Mouse (Mus musculus) forebrain, embryonic 14.5 days (tissue): ENCODE data around the gene Alkbh7. TPM values are rescaled to one million over a fixed set of nuclear protein-coding genes. Genes with fewer than 3 reads are reported as not detected.

Experiments
- ATAC-seq: fragments of 200-750 bp; cut with Nextera tagmentation; 2 replicates; pipeline ENCODE4 v1.8.0; 2017; ENCODE audit warnings: mild to moderate bottlenecking, moderate library complexity
- DNase-seq: peaks from one replicate; pipeline ENCODE4 v3.0.0-alpha.2; 2015; ENCODE audit warnings: low spot score
- H3K27ac ChIP-seq: fragments of 300-500 bp; sonication (generic); 2 replicates; pipeline ENCODE4 v1.5.1; 2014; ENCODE audit warnings: low read depth, mild to moderate bottlenecking, control low read depth, low read length, moderate library complexity
- H3K27me3 ChIP-seq: fragments of 300-500 bp; sonication (generic); replicated peaks from 2 replicates; pipeline ENCODE4 v1.6.1; 2014; ENCODE audit warnings: low read length, control low read depth, mixed read lengths; ENCODE audit not compliant: control insufficient read depth, insufficient read depth
- H3K36me3 ChIP-seq: fragments of 300-500 bp; sonication (generic); 2 replicates; pipeline ENCODE4 v1.6.1; 2014; ENCODE audit warnings: low read length, control low read depth; ENCODE audit not compliant: control insufficient read depth, insufficient read depth
- H3K4me1 ChIP-seq: fragments of 300-500 bp; sonication (generic); 2 replicates; pipeline ENCODE4 v1.6.1; 2014; ENCODE audit warnings: antibody characterized with exemption, low read length, control low read depth; ENCODE audit not compliant: control insufficient read depth, insufficient read depth
- H3K4me2 ChIP-seq: fragments of 300-500 bp; sonication (generic); 2 replicates; pipeline ENCODE4 v1.6.1; 2014; ENCODE audit warnings: mild to moderate bottlenecking, control low read depth, low read length
- H3K4me3 ChIP-seq: fragments of 300-500 bp; sonication (generic); 2 replicates; pipeline ENCODE4 v1.5.1; 2014; ENCODE audit warnings: low read depth, low read length, control low read depth
- H3K9ac ChIP-seq: fragments of 300-500 bp; sonication (generic); 2 replicates; pipeline ENCODE4 v1.6.1; 2014; ENCODE audit warnings: mild to moderate bottlenecking, low read length, control low read depth, moderate library complexity
- H3K9me3 ChIP-seq: fragments of 300-500 bp; sonication (generic); replicated peaks from 2 replicates; pipeline ENCODE4 v1.6.1; 2016; ENCODE audit warnings: low read length, control low read depth, mixed read lengths; ENCODE audit not compliant: control insufficient read depth
- WGBS: fragments of 180-500 bp; shearing (Covaris S2); extraction: QIAGEN DNeasy Blood & Tissue Kit; methylation state at CpG from one replicate; pipeline ENCODE4 v1.1.7; 2014; 5-methylcytosine and 5-hydroxymethylcytosine counted together
- polyA plus RNA-seq: library from polyadenylated mRNA; unstranded; fragments of >200 nt; fragmentation: Nextera tagmentation; extraction: Ambion mirVana; gene quantifications from 2 replicates; pipeline ENCODE4 v1.2.1, GENCODE M21; 2014

Gene Alkbh7
- polyA plus RNA-seq, 1 experiment from 2014 or later = 44.8 TPM

- no peaks in the 10 kb centered on the region for H3K9me3 ChIP-seq
Measured at GRCm38 (mm10) chr17:56982013-56982412, 15.1 kb upstream of the Alkbh7 start, which contains the start of gene Acer1. Gene Acer1, minus strand, starts transcription at chr17:56982126.

GRCm38 (mm10) chr17:56984886-56985285, 12.3 kb upstream of the Alkbh7 start:
- Histone ChIP-seq H3K9me3 (no peaks in the 10 kb centered on the region), H3K27ac (no peak overlapping the region), H3K4me1 (no peaks in the 10 kb centered on the region), H3K4me3 (no peak overlapping the region), H3K27me3 (no peaks in the 10 kb centered on the region), H3K9ac (no peak overlapping the region), H3K36me3 (no peaks in the 10 kb centered on the region), H3K4me2 (no peak overlapping the region)
- DNase-seq (no peak), ATAC-seq (no peak)
- 86% methylated on average over 9 of the region's 9 CpGs for WGBS

More at GRCm38 (mm10) chr17:56982013-56982412, 15.1 kb upstream of the Alkbh7 start, which contains the start of gene Acer1:
- H3K4me1 ChIP-seq = no peaks in the 10 kb centered on the region
- H3K4me2 ChIP-seq = no peak within 1 kb of the TSS
- no peaks in the 10 kb centered on the region for H3K27me3 ChIP-seq
- DNase-seq (no peak), ATAC-seq (no peak)
- no peak within 1 kb of the TSS for H3K27ac ChIP-seq
- H3K9ac ChIP-seq = no peak within 1 kb of the TSS
- H3K4me3 ChIP-seq = no peak within 1 kb of the TSS
- WGBS = 76% methylated on average over 5 of the region's 5 CpGs
- no peaks in the 10 kb centered on the region for H3K36me3 ChIP-seq

GRCm38 (mm10) chr17:56985656-56986055, 11.5 kb upstream of the Alkbh7 start:
- H3K4me2 ChIP-seq = no peak overlapping the region

GRCm38 (mm10) chr17:56986105-56986805, 10.9 kb upstream of the Alkbh7 start:
- no peaks in the 10 kb centered on the region for H3K27me3 ChIP-seq
- DNase-seq (no peak), ATAC-seq (no peak)
- H3K4me3 ChIP-seq = no peak overlapping the region
- no peak overlapping the region for H3K4me2 ChIP-seq
- H3K9ac ChIP-seq = no peak overlapping the region
- H3K27ac ChIP-seq = no peak overlapping the region
- H3K9me3 ChIP-seq = no peaks in the 10 kb centered on the region
- H3K4me1 ChIP-seq = peaks cover 6% of the 10 kb centered on the region
- 88% methylated on average over 3 of the region's 3 CpGs for WGBS
- no peaks in the 10 kb centered on the region for H3K36me3 ChIP-seq

More at GRCm38 (mm10) chr17:56985656-56986055, 11.5 kb upstream of the Alkbh7 start:
- DNase-seq (no peak), ATAC-seq (no peak)
- no peak overlapping the region for H3K27ac ChIP-seq
- H3K4me1 ChIP-seq = peaks cover under 1% of the 10 kb centered on the region
- no peaks in the 10 kb centered on the region for H3K27me3 ChIP-seq
- H3K36me3 ChIP-seq = no peaks in the 10 kb centered on the region
- no peak overlapping the region for H3K9ac ChIP-seq
- H3K4me3 ChIP-seq = no peak overlapping the region
- H3K9me3 ChIP-seq = no peaks in the 10 kb centered on the region
- WGBS = 89% methylated on average over 3 of the region's 3 CpGs

- Histone ChIP-seq H3K27me3 (no peaks in the 10 kb centered on the region), H3K9me3 (no peaks in the 10 kb centered on the region)
Measured at GRCm38 (mm10) chr17:56988441-56988840, 8.7 kb upstream of the Alkbh7 start.

GRCm38 (mm10) chr17:56988921-56989430, 8.2 kb upstream of the Alkbh7 start:
- Histone ChIP-seq H3K27me3 (no peaks in the 10 kb centered on the region), H3K36me3 (peaks cover 23% of the 10 kb centered on the region), H3K27ac (peak overlapping the region; percentile 70; the same call in 1 of the 2 replicates), H3K4me3 (peak overlapping the region; percentile 82), H3K9me3 (no peaks in the 10 kb centered on the region), H3K4me2 (peak overlapping the region; percentile 71), H3K4me1 (peaks cover 7% of the 10 kb centered on the region), H3K9ac (peak overlapping the region; percentile 85; the same call in 1 of the 2 replicates)
- DNase-seq = no peak
- ATAC-seq = no peak
- 72% methylated on average over 7 of the region's 7 CpGs for WGBS

More at GRCm38 (mm10) chr17:56988441-56988840, 8.7 kb upstream of the Alkbh7 start:
- H3K36me3 ChIP-seq = peaks cover 18% of the 10 kb centered on the region
- no peak overlapping the region for H3K4me3 ChIP-seq
- no peak overlapping the region for H3K9ac ChIP-seq
- 90% methylated on average over 7 of the region's 7 CpGs for WGBS
- DNase-seq = no peak
- no peak overlapping the region for H3K27ac ChIP-seq
- H3K4me2 ChIP-seq = no peak overlapping the region
- H3K4me1 ChIP-seq = peaks cover 7% of the 10 kb centered on the region
- no peak for ATAC-seq

GRCm38 (mm10) chr17:56989467-56990114, 7.5 kb upstream of the Alkbh7 start:
- Histone ChIP-seq H3K27ac (peak overlapping the region; percentile 70), H3K27me3 (no peaks in the 10 kb centered on the region), H3K4me1 (peaks cover 7% of the 10 kb centered on the region), H3K9ac (peak overlapping the region; percentile 85), H3K9me3 (no peaks in the 10 kb centered on the region), H3K4me2 (peak overlapping the region; percentile 71), H3K4me3 (peak overlapping the region; percentile 82), H3K36me3 (peaks cover 29% of the 10 kb centered on the region)
- DNase-seq = peak; percentile 95
- 3% methylated on average over 25 of the region's 25 CpGs for WGBS
- ATAC-seq = peak; percentile 94

GRCm38 (mm10) chr17:56990115-56990746, 6.9 kb upstream of the Alkbh7 start, which contains the start of gene Clpp:
Gene Clpp, plus strand, starts transcription at chr17:56990305.
- ATAC-seq (peak; percentile 98), DNase-seq (peak; percentile 99)
- H3K4me3 ChIP-seq = peak within 1 kb of the TSS; percentile 82
- peak within 1 kb of the TSS; percentile 70 for H3K27ac ChIP-seq
- H3K4me2 ChIP-seq = peak within 1 kb of the TSS; percentile 71
- no peaks in the 10 kb centered on the region for H3K27me3 ChIP-seq
- no peaks in the 10 kb centered on the region for H3K9me3 ChIP-seq
- H3K36me3 ChIP-seq = peaks cover 36% of the 10 kb centered on the region
- WGBS = under 1% methylated on average over 52 of the region's 52 CpGs
- H3K4me1 ChIP-seq = peaks cover 7% of the 10 kb centered on the region
- H3K9ac ChIP-seq = peak within 1 kb of the TSS; percentile 85
